ENCODE assay signal across 15 mouse cellular contexts in the genomic region with DNA sequence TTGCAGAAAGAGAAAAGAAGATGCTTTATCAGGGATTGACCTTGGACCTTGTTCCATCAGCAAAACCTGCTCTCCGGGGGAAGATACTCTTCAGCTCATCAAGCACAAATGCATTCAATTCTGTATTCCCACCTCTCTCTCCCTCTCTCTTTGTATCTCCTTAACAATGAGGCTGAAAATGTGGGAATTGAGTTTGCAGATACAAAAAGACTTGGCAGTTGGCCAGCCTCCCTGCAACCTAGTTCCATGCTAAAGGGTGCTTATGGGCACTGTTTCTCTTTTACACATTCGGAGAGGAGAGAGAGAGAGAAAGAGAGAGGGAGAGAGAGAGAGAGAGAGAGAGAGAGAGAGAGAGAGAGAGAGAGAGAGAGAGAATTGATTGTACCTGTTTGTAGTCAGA.
DNase-seq lines count a peak whose midpoint lies in the region; ATAC-seq lines count a peak whose summit lies in the region.
"Had no signal": no experiment of that assay in that cellular context is flagged by ENCODE, and none has a peak within 500 bp of the region (broad histone marks: within the 10 kb centered on the region; RNA-seq: fewer than 3 reads in every experiment).

No protein-coding gene starts in this region.

- WGBS in hindbrain, embryonic 15.5 days, result 37% methylated on average over 2 of the region's 2 CpGs
- WGBS in hindbrain, embryonic 10.5 days, result 70% methylated on average over 2 of the region's 2 CpGs
- WGBS in midbrain, embryonic 10.5 days, result 79% methylated on average over 2 of the region's 2 CpGs
- 66% methylated on average over 2 of the region's 2 CpGs for WGBS in midbrain, embryonic 11.5 days
- WGBS in hindbrain, embryonic 16.5 days, result 31% methylated on average over 2 of the region's 2 CpGs
- 17% methylated on average over 2 of the region's 2 CpGs for WGBS in midbrain, embryonic 15.5 days

- H3K4me1 ChIP-seq in hindbrain, embryonic 15.5 days (replicated peaks), result peaks cover 31% of the 10 kb centered on the region
- H3K4me1 ChIP-seq in hindbrain, embryonic 10.5 days (replicated peaks), result peaks cover 21% of the 10 kb centered on the region
- H3K4me1 ChIP-seq in midbrain, embryonic 10.5 days, result peaks cover 42% of the 10 kb centered on the region
- H3K4me1 ChIP-seq in midbrain, embryonic 11.5 days (ENCODE audit: control insufficient read depth, insufficient read depth, low read length), result peaks cover 7% of the 10 kb centered on the region; the same call in 1 of the 2 replicates
- H3K4me1 ChIP-seq in hindbrain, embryonic 16.5 days (ENCODE audit: control insufficient read depth, insufficient read depth, low read depth, low read length), result peaks cover 6% of the 10 kb centered on the region
- peaks cover 32% of the 10 kb centered on the region for H3K4me1 ChIP-seq in midbrain, embryonic 15.5 days
- H3K4me1 ChIP-seq: megakaryocyte, embryonic 14.5 days had no signal

- DNase-seq in hindbrain, embryonic 10.5 days (ENCODE audit: low spot score), result no peak
- DNase-seq in midbrain, embryonic 10.5 days (ENCODE audit: low spot score), result no peak
- DNase-seq in midbrain, embryonic 11.5 days (ENCODE audit: low spot score, missing footprints), result no peak
- no peak for DNase-seq in spleen, postnatal 14 days (ENCODE audit: low spot score in 2 of 2)
- DNase-seq: adrenal gland, adult 8-10 months; cerebellum, postnatal 36 days; kidney, adult 8-10 months; spleen, adult 18-20 months; thymus, postnatal 14 days had no signal

- H3K9ac ChIP-seq in hindbrain, embryonic 15.5 days, result no peak overlapping the region
- no peak overlapping the region for H3K9ac ChIP-seq in midbrain, embryonic 11.5 days (ENCODE audit: low read length)
- H3K9ac ChIP-seq in hindbrain, embryonic 16.5 days (ENCODE audit: low read depth, low read length), result no peak overlapping the region
- H3K9ac ChIP-seq in midbrain, embryonic 15.5 days, result no peak overlapping the region
- H3K9ac ChIP-seq: lung, embryonic 15.5 days had no signal

- H3K36me3 ChIP-seq in hindbrain, embryonic 15.5 days, result no peaks in the 10 kb centered on the region
- H3K36me3 ChIP-seq in hindbrain, embryonic 10.5 days, result no peaks in the 10 kb centered on the region
- H3K36me3 ChIP-seq in midbrain, embryonic 10.5 days, result no peaks in the 10 kb centered on the region
- H3K36me3 ChIP-seq in midbrain, embryonic 11.5 days (ENCODE audit: control insufficient read depth, insufficient read depth, low read length), result no peaks in the 10 kb centered on the region
- no peaks in the 10 kb centered on the region for H3K36me3 ChIP-seq in hindbrain, embryonic 16.5 days (ENCODE audit: control insufficient read depth, insufficient read depth, low read length)
- no peaks in the 10 kb centered on the region for H3K36me3 ChIP-seq in midbrain, embryonic 15.5 days (replicated peaks)
- H3K36me3 ChIP-seq: lung, embryonic 15.5 days had no signal

- H3K9me3 ChIP-seq in hindbrain, embryonic 15.5 days, result no peaks in the 10 kb centered on the region
- no peaks in the 10 kb centered on the region for H3K9me3 ChIP-seq in hindbrain, embryonic 10.5 days
- no peaks in the 10 kb centered on the region for H3K9me3 ChIP-seq in midbrain, embryonic 10.5 days (replicated peaks)
- H3K9me3 ChIP-seq in midbrain, embryonic 11.5 days (ENCODE audit: control insufficient read depth, low read length), result no peaks in the 10 kb centered on the region
- H3K9me3 ChIP-seq in hindbrain, embryonic 16.5 days (ENCODE audit: control insufficient read depth, low read length), result no peaks in the 10 kb centered on the region
- H3K9me3 ChIP-seq in midbrain, embryonic 15.5 days, result no peaks in the 10 kb centered on the region
- H3K9me3 ChIP-seq: lung, embryonic 15.5 days; megakaryocyte, embryonic 14.5 days had no signal

- H3K27ac ChIP-seq in hindbrain, embryonic 15.5 days (replicated peaks), result 0 out of 2 replicates have a peak overlapping the region, but pooled peaks have one; percentile 48
- H3K27ac ChIP-seq in hindbrain, embryonic 10.5 days, result no peak overlapping the region
- H3K27ac ChIP-seq in midbrain, embryonic 10.5 days (replicated peaks), result 0 out of 2 replicates have a peak overlapping the region, but pooled peaks have one; percentile 9
- H3K27ac ChIP-seq in midbrain, embryonic 11.5 days (ENCODE audit: low read depth, low read length), result no peak overlapping the region
- peak overlapping the region; percentile 12; the same call in 1 of the 2 replicates for H3K27ac ChIP-seq in hindbrain, embryonic 16.5 days (ENCODE audit: low read depth, low read length)
- 0 out of 2 replicates have a peak overlapping the region, but pooled peaks have one; percentile 43 for H3K27ac ChIP-seq in midbrain, embryonic 15.5 days
- H3K27ac ChIP-seq: lung, embryonic 15.5 days had no signal

- H3K27me3 ChIP-seq in hindbrain, embryonic 15.5 days, result no peaks in the 10 kb centered on the region
- H3K27me3 ChIP-seq in hindbrain, embryonic 10.5 days (ENCODE audit: insufficient read depth, poor library complexity, severe bottlenecking), result no peaks in the 10 kb centered on the region
- H3K27me3 ChIP-seq in midbrain, embryonic 10.5 days (ENCODE audit: low read depth, poor library complexity, severe bottlenecking), result no peaks in the 10 kb centered on the region
- H3K27me3 ChIP-seq in midbrain, embryonic 11.5 days (ENCODE audit: control insufficient read depth, insufficient read depth, low read length), result no peaks in the 10 kb centered on the region
- no peaks in the 10 kb centered on the region for H3K27me3 ChIP-seq in hindbrain, embryonic 16.5 days (replicated peaks; ENCODE audit: control insufficient read depth, insufficient read depth, low read length)
- no peaks in the 10 kb centered on the region for H3K27me3 ChIP-seq in midbrain, embryonic 15.5 days (replicated peaks)
- H3K27me3 ChIP-seq: lung, embryonic 15.5 days had no signal

- no peak for ATAC-seq in hindbrain, embryonic 15.5 days (ENCODE audit: low FRiP score, low read depth)
- no peak for ATAC-seq in midbrain, embryonic 11.5 days (ENCODE audit: low FRiP score)
- no peak for ATAC-seq in hindbrain, embryonic 16.5 days
- ATAC-seq in midbrain, embryonic 15.5 days (replicated peaks), result no peak
- ATAC-seq: CD4-positive, CD25-positive, alpha-beta regulatory T cell, adult 4 months had no signal

- no peak overlapping the region for H3K4me3 ChIP-seq in hindbrain, embryonic 15.5 days
- H3K4me3 ChIP-seq in hindbrain, embryonic 10.5 days, result no peak overlapping the region
- no peak overlapping the region for H3K4me3 ChIP-seq in midbrain, embryonic 10.5 days
- no peak overlapping the region for H3K4me3 ChIP-seq in midbrain, embryonic 11.5 days (ENCODE audit: low read depth, low read length)
- no peak overlapping the region for H3K4me3 ChIP-seq in hindbrain, embryonic 16.5 days (ENCODE audit: low read length)
- H3K4me3 ChIP-seq in midbrain, embryonic 15.5 days, result no peak overlapping the region
- H3K4me3 ChIP-seq: lung, embryonic 15.5 days; megakaryocyte, embryonic 14.5 days had no signal

- no peak overlapping the region for H3K4me2 ChIP-seq in hindbrain, embryonic 15.5 days
- H3K4me2 ChIP-seq in midbrain, embryonic 11.5 days, result no peak overlapping the region
- no peak overlapping the region for H3K4me2 ChIP-seq in hindbrain, embryonic 16.5 days (ENCODE audit: low read length)
- H3K4me2 ChIP-seq in midbrain, embryonic 15.5 days, result no peak overlapping the region
- H3K4me2 ChIP-seq: lung, embryonic 15.5 days had no signal

Comparison
In these comparisons a context has a peak if more than half of its experiments do, and no peak if none do; other contexts are left out.
1. H3K27ac ChIP-seq: peak in hindbrain, embryonic 15.5 days (single experiment), midbrain, embryonic 10.5 days (single experiment), hindbrain, embryonic 16.5 days (single experiment) and midbrain, embryonic 15.5 days (single experiment); none in hindbrain, embryonic 10.5 days (single experiment) and midbrain, embryonic 11.5 days (single experiment).